Mouse (Mus musculus) erythroblast, embryonic 14.5 days (primary cell): Measurements from ENCODE around the gene Higd1a.

ENCODE experiments used
- GATA1 ChIP-seq: IDR thresholded peaks from 2 replicates; pipeline ENCODE4 v1.6.1; 2012; ENCODE audit warnings: low read length, inconsistent platforms, mixed read lengths
- TAL1 ChIP-seq: IDR thresholded peaks from 3 replicates; pipeline ENCODE4 v1.6.1; 2012; ENCODE audit warnings: low read length, inconsistent platforms, mixed read lengths

GRCm38 (mm10) chr9:121906456-121906855 lies 48.3 kb upstream of the Higd1a start:
- TF ChIP-seq GATA1: no peak
- TF ChIP-seq TAL1: no peak
